Mouse (Mus musculus) right cerebral cortex, postnatal 25 days (tissue): ENCODE results near the gene Ppa2.

ENCODE experiments used
- DNase-seq: peaks from one replicate; pipeline ENCODE4 v3.0.0; 2022

Ppa2 gene

DNA sequence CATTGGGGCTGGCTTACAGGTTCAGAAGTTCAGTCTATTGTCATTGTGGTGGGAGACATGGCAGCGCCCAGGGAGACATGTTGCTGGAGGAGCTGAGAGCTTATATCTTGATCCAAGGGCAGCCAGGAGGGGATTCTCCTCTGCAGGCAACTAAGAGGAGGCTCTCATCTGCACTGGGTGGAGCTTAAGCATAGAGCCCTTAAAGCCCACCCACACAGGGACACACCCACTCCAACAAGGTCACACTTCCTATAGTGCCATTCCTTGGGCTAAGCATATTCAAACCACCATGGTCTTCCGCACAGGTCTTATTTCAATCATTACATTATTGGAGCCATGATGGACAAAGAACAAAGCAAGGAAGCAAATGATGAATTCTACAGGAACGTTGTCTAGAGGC lies 95.7 kb downstream of the Ppa2 start:
- no peak for DNase-seq

DNA sequence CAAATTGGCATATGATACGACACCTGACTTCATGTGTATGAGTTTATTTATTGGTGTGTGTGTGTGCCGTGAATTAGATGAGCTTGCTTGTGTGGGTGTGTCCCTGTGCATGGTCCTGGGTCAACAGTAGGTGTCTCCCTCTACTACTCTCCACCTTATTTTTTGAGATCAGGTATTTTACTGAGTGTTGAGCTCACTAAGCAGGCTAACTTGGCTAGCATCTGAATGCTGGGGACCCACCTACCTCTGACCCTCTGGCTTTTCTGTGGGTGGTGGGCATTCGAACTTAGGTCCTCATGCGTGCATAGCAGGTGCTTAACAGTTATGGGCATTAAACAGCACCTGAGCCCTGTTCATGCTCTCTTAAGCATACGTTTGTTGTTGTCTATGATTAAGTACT lies 96.3 kb downstream of the Ppa2 start:
- DNase-seq: no peak

DNA sequence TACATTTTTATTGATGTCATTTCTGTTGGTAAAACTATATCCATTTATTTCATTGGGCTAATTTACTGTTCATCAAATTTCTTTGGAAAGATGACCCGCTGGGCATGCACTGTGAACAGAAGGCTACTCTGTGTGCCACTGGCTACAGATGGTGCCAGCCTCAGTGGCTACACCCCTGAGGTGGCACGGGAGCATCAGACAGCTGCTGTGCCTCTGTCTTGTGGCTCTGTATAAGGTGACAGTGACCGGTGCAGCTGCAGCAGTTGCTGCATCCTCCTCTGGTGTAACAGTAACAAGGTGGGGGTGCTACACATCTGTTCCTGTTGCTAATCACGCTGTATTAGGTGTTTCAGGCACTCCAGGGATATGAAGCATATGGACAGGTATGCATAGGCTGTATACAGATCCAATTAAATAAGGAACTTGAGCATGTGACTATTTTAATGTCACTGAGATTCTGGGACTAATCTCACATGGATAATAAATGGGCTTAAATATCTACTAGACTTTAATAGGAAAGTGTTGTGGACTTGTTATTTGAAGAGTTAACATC lies 101.3 kb downstream of the Ppa2 start:
- no peak for DNase-seq

DNA sequence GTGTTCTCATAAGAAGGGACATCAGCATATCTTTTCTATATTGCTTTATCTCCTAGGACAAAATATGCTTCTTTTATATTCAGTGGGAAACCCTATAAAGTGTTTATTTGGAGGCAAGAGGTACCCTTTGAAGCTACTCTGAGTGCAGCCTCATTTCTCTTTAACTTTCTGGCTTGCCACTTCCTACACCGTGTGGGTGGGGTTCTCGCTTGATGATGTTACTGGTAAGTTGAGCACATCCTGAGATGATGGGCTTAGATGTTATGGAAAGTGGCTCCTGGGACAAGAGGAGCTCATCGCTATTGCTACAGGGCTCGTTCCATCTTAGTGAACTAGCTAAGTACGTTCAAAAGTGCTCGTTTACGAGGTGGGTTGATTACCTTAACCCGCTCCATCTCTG lies 101.9 kb downstream of the Ppa2 start:
- DNase-seq: no peak

DNA sequence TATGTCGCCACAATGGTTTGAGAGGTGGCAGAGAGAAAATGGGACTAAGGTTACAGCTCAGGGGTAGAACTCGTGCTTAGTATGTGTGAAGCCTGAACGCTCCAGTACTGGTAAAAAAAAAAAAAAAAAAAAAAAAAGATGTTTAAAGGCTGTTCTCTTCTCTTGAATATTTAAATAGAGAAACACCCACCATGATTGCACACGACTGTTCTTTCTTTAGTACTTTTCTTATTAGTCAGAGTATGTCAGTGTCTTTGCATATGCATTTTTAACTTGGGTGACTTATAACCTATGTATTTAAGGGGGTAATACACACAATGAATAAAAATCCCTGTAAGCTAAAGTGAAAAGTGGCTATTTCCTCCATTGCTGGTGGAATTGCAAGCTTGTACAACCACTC lies 104.8 kb downstream of the Ppa2 start:
- no peak for DNase-seq

DNA sequence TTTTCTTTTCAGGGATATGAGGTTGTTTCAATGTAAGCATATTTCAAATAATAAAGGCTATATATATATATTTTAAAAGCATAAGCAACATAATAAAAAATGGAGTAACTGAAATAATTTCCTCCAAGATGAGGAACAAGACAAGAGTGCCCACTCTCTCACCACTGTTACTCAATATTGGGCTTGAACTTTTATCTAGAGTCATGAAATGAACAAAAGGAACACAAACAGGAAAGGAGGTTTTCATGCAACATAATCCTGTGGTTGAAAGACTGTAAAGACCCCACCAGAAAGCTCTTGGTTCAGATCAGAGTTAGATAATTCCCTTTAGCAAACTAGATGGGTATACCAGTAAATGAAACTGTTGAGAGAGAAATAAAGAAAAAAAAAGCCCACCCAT lies 113.2 kb downstream of the Ppa2 start:
- DNase-seq: no peak
